Mouse (Mus musculus) T-helper 1 cell (primary cell): ENCODE measurements around the gene Snapc1.

Source experiments
- in situ Hi-C: fragments of 300-600 bp; cut with MboI, MseI; formaldehyde crosslinking; loops from one replicate; pipeline ENCODE4 v1.15.1; 2025; ENCODE audit warnings: high pct_unique_total_duplicates

Snapc1 gene

DNA sequence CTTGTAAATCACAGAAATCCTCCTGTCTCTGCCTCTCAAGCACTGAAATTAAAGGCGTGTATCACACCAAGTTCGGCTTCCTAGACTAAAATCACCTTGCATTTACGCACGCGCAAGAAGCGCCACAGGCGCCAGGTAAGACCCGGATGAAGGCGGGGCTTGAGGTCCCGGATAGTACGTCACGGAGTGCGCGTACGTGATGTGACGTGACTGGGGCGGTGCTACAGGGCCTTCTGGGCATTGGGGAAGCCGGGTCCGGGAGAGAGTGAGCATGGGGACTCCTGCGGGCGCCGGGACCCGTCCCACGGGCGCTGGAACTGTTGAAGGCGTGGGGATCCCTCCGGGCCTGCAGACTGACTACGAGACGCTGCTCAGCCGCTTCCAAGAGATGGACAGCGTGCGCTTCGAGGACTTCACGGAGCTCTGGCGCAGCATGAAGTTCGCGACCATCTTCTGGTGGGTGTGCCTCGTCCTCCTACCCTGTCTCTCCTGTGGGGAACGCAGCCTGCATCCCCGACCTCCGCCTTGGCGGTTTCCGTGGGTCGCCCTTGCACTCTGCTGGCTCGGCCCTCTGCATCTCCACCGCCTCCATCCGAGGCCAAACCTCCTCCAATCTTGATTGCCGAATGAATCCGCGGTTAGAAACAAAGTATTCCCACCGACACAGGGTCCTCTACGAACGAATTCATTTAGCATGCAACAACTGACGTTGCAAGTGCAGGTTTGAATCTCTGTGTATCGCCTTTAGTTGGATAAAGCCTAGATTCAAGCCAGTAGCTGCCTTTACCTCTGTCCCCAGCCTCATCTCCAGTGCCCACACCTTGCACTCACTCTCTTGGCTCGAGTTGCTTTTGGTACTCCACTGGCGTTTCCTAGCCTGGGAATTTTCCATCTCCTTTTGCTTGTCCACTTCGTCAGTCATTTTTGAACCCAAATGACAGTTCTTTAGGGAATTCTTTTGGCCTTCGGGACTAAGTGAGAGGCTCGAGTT is at the start of gene Snapc1:
Snapc1 (plus strand) TSS at position 191 of the 991 bp plus-strand sequence.
- in situ Hi-C loops, result loop anchor here (25.0 kb wide), 1 partner anchor 1202 kb away; the partner anchor contains the start of gene Ppm1a

DNA sequence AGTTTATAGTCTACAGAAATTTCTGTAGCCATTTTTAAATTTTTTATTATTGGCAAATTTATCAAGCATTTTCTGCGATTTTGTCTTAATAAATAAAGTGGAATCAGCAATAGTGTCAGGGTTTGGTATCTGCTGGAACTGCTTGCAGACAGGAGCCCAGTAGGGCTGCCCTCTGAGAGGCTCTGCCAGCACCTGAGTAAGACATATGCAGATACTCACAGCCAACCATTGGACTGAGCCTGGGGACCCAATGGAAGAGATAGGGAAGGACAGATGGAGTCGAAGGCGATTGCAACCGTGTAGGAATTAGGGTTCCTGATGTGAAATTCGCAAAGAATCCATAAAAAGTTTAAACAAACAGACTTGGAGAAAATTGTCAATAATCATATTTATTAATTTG is 45.8 kb upstream of the Snapc1 start:
- in situ Hi-C loops, result no loop called here

DNA sequence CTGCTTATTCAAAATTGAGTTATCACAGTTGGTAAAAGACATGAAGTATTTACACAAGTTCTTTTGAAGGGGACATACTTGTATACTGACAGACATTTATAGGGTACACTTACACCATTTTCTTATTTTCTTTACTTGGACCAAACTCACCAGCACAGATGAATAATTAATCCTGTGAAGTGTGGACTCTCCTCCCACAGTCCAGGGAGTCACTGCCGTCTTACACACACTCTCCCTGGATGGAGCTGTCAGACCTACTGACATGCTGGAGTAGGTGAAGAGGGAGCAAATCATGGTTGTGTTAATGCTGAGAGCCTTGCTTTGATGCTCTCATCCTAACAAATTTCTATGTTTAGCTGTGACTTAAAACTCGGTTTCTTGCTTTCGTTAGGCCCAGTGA is 34.0 kb upstream of the Snapc1 start:
- in situ Hi-C loops, result loop anchor here (25.0 kb wide), 1 partner anchor 368 kb away; no protein-coding TSS in a partner anchor

DNA sequence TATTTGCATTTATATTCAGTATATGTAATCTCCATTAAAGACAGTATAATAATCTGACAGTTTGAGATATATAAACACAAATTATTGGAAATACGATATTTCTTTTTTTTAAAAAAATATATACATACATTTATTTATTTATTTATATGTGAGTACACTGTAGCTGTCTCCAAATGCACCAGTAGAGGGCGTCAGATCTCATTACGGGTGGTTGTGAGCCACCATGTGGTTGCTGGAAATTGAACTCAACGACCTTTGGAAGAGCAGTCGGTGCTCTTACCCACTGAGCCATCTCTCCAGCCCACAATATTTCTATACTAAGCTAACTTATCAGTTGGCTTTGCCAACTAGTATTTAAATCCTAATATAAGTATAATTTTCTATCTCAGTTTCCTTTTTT is 33.0 kb upstream of the Snapc1 start:
- in situ Hi-C loops, result loop anchor here (25.0 kb wide), 1 partner anchor 369 kb away; no protein-coding TSS in a partner anchor

DNA sequence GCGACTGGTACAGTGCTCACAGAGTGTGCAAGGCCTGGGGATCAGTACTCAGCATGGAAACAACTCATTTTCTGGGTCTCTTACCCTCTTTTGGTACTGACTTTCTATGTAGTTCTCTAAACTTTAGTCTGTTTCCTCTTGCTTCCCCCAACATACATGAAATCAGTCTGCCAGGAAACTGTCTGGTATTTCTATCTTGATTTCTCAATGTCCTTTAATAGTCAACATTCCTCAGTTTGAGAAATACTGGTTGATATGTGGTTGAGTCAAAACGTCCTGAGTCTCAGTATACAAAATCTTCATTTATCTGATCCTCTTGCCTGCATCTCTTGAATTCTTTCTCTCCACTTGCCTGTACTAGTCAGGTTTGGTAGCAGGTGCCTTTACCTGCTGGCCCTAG is 29.8 kb upstream of the Snapc1 start:
- in situ Hi-C loops, result loop anchor here (25.0 kb wide), 1 partner anchor 372 kb away; no protein-coding TSS in a partner anchor

DNA sequence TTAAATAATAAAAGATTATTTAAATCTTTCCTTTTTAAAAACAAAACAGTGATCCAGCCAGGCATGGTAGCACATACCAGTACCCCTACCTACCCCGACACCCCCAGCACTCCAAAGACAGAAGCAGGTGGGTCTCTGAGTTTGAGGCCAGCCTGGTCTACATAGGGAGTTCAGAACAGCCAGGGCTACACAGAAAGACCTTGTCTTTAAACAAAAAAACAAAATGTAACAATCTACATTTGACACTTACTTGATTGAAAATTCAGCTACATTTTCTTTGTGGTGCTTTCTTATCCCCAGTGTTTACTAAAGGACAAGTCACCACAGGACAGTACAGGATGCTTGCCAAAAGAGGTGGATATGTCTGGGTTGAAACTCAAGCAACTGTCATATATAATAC is 26.9 kb upstream of the Snapc1 start, which contains the start of gene Gm49321:
Gm49321 (plus strand) TSS at position 301 of the 400 bp plus-strand sequence.
- in situ Hi-C loops, result loop anchor here (25.0 kb wide), 1 partner anchor 375 kb away; no protein-coding TSS in a partner anchor

DNA sequence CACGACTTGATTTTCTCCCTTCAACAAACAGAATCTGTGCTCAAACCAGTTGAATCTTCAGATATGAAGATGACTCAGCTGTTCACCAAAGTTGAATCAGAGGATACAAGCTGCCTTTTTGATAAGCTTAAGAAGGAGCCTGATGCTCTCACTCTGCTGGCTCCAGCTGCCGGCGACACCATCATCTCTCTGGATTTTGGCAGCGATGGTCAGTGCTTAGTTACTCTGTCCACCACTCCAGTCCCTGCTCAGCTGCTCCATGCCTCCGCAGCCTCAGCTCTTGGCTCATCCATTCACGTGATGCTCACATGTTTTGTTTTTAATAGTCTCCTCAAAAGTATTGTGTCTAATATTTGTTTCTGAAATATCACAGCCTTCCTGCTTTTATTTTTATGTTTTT is 24.7 kb upstream of the Snapc1 start:
- in situ Hi-C loops, result loop anchor here (25.0 kb wide), 1 partner anchor 377 kb away; no protein-coding TSS in a partner anchor

DNA sequence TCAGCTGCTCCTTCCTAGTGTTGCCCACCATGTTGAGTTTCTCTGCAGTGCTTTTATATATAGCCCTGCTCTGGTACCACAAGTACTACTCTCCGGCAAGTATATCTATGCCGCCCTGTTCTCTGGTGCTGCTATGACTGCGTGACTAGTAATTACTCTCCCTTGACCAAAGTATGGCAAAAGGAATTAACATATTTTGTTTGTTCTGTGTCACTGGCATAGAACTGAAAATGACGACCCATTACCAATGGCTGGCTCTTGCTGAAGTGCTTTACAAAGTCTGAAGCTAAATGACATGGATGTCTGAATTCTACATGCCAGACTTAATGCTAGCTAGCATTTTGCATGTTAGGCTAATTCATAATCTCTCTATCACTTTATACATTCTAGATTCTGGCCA is 15.9 kb upstream of the Snapc1 start:
- in situ Hi-C loops, result loop anchor here (25.0 kb wide), 1 partner anchor 386 kb away; no protein-coding TSS in a partner anchor

DNA sequence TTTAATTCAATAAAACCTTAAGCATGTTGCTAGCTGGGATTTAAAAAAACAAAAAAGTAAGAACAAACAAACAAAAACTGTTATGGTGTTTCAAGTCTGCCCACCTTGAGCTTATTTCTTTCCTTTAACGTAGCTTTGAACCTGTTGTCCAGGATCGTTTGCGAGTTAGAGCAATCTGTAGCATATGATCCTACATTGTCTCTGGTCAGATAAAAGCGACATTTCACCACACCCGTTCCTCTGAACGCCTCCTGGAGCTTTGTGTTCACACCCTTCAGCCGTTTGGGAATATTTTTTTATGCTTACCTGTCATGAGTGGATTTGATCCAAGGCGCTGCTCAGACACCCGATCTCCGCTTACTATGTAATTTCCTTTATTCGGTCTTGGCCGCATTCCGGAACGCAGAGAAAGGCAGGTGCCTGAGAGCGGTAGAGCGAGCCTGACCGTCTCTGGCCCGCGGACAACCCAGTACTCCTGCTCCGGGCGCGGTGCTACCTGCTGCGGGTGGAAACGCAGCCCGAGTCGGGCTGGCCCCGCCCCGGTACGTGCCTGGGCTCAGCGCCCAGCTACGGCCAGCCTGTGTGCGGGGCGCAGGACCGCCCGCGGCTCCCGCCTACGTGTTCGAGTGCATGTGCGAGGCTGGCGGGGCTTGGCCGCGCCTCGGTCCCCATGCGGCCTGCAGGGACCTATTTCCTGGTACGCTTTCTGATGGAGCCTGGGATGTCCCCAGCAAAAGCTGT is 14.8 kb upstream of the Snapc1 start:
- in situ Hi-C loops, result loop anchor here (25.0 kb wide), 2 partner anchors 387 to 1187 kb away; partner anchors contain the start of gene Ppm1a

DNA sequence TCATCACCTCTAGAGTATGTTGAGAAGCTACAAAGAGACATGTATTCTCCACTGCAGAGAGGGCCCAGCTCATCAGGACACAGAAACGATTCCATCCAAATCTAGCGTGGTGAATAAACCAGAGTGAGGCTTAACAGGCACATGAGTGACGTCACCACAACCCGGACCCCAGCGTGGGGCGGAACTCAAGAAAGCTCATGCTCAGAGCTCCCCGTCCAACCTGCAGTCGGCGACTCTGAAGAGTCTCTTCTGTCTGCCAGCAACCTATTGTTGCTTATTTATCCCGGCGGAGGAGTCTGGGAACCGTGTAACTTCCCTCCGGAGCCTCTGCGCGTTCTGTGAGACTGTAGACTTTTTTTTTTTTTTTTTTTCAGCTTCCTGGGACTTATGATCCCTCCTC is 11.4 kb upstream of the Snapc1 start:
- in situ Hi-C loops, result loop anchor here (25.0 kb wide), 1 partner anchor 1191 kb away; the partner anchor contains the start of gene Ppm1a

DNA sequence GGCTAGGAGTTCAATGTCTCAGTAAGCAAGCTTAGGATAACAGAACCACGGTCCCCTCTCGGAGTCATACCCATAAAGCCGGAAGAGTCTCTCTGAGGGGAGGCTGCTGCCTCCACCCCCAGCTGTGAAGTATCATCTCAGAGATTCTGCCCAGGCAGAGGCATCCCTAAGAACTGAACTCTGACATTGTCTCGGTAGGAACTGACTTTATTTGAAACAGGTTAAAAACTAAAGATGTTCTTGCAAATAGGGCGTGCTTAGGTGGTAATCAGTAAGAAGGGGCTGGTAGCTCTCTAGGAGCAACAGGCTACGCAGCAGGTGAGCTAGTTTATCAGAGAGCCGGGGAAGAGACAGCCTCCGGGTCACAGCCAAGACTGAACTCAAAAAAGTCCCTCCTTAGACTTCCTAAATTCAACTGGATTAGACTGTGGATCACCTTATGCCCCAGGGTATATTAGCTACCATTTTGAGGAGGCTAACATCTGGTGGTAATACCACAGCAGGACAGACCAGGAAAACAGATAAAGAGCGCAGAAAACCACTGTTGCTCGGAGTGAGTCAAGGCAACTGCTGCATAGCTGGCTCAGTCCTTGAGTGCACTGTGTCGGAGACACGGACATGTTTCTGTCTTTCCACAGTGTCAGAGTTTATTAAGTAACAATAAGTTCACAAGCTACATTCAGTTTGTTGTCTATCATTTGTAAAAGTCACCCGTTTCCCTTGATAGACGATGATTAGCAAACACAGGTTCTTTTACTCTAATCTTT is 10.7 kb upstream of the Snapc1 start:
- in situ Hi-C loops, result loop anchor here (25.0 kb wide), 1 partner anchor 1191 kb away; the partner anchor contains the start of gene Ppm1a

DNA sequence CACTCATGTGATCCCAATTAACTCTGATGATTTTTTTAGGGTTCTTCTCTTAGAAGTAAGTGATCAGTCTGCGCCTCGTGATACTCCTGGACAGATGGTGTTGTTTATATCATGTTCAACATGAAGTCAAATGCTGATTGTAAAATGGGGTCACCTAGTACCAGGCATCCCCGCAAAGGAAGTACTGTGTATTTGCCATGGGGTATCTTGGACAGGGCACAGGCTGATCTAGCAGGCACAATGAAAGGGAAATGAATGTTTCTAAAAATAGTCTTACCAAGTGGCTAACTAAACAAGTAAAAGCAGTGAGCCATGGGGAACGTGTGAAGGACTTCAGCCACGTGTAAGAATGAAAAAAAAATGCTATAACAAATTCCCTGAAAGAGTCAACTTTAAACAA is 9.5 kb upstream of the Snapc1 start:
- in situ Hi-C loops, result loop anchor here (25.0 kb wide), 1 partner anchor 1192 kb away; the partner anchor contains the start of gene Ppm1a

DNA sequence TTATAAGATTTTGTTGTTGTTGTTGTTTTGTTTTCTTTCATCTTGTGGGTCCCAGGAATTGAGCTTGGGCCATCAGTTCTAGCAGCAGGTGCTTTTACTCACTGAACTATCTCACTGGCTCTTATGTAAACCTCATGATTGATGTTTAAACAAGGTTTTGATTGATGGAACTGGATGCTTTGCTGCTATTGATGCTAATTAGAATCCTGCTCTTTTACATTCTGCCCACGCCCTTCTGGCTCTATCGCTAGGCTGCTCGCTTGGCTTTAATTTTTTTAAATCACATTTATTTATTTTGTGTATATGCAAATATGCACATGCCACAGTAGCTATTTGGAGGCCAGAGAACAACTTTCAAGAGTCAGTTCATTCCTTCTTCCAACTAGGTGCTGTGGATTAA is 6.6 kb upstream of the Snapc1 start:
- in situ Hi-C loops, result loop anchor here (25.0 kb wide), 1 partner anchor 1195 kb away; the partner anchor contains the start of gene Ppm1a

DNA sequence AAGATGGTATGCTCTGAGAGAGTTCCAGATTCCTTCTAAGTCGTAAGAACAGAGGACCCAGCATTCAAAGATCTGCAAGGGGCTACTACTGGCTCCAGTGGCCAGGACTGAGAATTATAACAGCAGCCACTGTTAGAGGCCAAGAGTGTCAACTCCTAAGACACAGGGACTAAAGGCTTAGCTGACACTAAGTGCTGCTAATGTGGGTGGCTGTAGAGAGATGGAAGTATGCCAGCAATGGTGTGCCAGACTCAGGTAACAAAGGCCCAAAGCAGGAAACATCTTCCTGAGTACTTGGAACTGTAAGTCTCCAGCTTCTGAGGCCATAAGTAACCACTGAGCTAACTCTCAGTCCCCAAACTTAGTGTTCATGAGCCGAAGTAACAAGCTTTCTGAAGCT is 5.5 kb upstream of the Snapc1 start:
- in situ Hi-C loops, result loop anchor here (25.0 kb wide), 1 partner anchor 1197 kb away; the partner anchor contains the start of gene Ppm1a

DNA sequence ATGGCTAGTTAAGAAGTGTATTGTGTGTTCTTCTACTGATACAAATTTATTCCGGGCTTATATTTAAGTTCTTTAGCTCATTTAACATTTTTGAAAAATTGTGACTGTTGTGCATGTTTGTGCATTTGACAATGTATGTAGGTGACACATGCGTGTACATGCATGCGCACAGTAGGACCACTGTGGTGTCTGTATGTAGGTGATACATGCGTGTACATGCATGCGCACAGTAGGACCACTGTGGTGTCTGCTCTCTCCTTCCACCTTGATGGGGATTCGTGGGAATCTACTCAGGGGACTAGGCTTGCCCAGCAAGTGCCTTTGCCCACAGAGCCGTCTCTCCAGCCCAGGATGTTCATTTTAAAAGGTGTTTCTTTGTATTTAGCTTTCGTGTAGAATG is 4.9 kb downstream of the Snapc1 start:
- in situ Hi-C loops, result loop anchor here (25.0 kb wide), 1 partner anchor 1207 kb away; the partner anchor contains the start of gene Ppm1a

DNA sequence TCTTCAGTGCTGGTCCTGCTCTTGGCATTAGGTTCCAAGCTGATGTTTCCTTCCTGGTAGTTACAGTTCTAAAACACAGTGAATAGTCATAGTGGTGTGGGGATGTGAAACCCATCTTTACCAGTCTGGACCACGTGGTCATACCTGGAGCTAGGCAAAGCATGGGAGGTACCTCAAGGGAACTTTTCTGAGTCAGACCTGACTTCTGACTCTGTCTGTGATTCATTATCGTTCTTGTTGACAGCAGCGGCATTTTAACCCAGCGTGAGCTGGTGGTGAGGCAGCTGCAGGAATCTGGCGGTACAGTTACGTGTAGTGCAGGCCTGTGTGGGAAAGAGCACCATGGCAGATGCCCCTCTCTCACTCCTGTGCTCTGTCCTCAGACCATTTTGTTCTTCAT is 10.3 kb downstream of the Snapc1 start:
- in situ Hi-C loops, result loop anchor here (25.0 kb wide), 1 partner anchor 1212 kb away; the partner anchor contains the start of gene Ppm1a

DNA sequence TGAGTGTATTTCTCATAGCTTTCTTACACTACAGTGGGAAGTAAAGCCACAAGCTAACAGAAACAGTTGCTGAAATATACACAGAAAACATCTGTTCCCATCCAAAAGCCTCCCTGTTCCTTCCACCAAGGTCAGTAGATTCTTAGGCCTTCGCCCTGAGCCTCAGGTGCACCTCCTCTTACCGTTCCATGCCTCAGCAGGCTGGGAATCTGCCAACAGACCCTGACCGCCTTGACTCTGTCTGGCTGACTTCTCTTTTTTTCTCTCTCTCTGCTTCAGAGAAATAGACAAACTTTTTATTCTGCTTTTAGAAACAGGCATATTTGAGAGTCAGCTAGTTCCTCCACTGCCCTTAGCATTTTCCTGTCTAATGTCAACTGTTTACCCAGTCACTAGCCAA is 13.9 kb downstream of the Snapc1 start:
- in situ Hi-C loops, result no loop called here

DNA sequence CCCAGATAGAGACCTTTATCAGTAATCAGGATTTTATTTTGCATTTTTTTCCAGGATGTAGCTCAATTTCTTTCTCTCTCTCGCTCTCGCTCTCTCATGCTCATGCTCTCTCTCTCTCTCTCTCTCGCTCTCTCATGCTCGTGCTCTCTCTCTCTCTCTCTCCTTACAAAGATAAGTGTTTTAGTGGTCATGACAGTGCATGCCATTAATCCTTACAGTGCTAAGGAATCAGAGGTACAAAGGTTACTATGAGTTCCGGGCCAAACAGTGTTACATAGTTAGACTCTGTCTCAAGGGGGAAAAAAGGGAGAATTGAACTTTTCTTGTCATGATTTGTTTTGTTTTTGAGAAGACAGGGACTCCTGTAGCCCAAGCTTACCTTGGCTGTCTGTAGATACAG is 15.4 kb downstream of the Snapc1 start:
- in situ Hi-C loops, result no loop called here

DNA sequence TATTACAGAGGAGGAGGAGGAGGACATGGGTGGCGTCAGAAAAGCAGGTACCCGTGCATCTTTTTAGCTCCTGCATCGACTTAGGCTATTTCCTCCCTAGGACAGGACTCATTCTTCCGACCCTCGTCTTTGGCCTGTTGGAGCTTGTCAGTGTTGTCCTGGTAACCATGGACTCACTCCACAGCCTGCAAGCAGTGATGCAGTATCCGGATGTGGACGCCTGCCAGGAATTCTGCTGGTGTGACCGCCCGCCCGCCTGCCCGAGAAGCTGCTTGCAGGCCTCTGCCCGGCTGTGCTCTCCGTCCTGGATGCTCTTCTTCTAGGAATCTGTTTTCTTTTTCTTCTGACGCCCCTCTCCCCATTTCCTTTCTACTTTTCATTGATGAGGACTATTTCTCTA is 18.3 kb downstream of the Snapc1 start:
- in situ Hi-C loops, result no loop called here

DNA sequence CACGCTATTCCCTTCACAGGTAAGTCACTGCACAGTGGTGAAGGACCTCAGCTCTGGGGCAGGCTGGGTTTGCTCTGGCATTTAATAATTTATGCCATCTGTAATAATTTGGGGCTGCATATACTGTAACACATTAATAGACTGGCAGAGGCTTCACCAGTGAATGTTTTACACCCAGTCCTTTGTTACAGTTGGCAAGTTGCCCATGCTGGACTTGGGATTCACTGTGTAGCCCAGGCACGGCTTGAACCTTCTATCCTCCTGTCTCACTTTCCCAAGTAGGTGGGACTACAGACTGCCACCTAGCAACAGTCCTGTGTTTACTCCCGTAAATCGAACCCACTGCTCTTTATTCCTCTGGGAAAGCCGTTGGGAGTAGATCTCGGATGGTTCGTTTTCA is 22.0 kb downstream of the Snapc1 start:
- in situ Hi-C loops, result no loop called here
